Mouse (Mus musculus) induced T-regulatory cell, adult 2 months (primary cell): ENCODE measurements at regions not wholly inside any gene's neighbourhood (a gene's known extent, or its start where the extent isn't known, plus 50 kb on each side); places are given as distances from the start of the nearest gene placed in this dataset.

Experiments used
- DNase-seq: peaks from one replicate; pipeline ENCODE4 v3.0.0-alpha.2; 2012; ENCODE audit warnings: low read depth

- DNase-seq, result no peak
These were observed 50.7 kb upstream of the Eps8l3 start for GRCm38 (mm10) chr3:107826241-107826760.

GRCm38 (mm10) chr3:107825468-107825867 lies 51.6 kb upstream of the Eps8l3 start:
- DNase-seq, result no peak

GRCm38 (mm10) chr3:107824378-107824777 lies 52.7 kb upstream of the Eps8l3 start:
- DNase-seq, result no peak

- DNase-seq, result no peak
These were observed 53.3 kb upstream of the Eps8l3 start for GRCm38 (mm10) chr3:107823655-107824266.

- DNase-seq, result peak; percentile 52
These were observed 53.9 kb upstream of the Eps8l3 start for GRCm38 (mm10) chr3:107823177-107823576.

- DNase-seq, result no peak
These were observed 54.5 kb upstream of the Eps8l3 start for GRCm38 (mm10) chr3:107822499-107822898.

GRCm38 (mm10) chr3:107821952-107822351 lies 55.1 kb upstream of the Eps8l3 start:
- DNase-seq, result no peak

GRCm38 (mm10) chr3:107819622-107820021 lies 57.4 kb upstream of the Eps8l3 start:
- DNase-seq, result no peak

GRCm38 (mm10) chr3:107818616-107819495 lies 58.2 kb upstream of the Eps8l3 start:
- DNase-seq, result peak; percentile 73

- no peak for DNase-seq
These were observed 55.8 kb upstream of the Csf1 start for GRCm38 (mm10) chr3:107816031-107816430.

GRCm38 (mm10) chr3:107814280-107814679 lies 54.0 kb upstream of the Csf1 start:
- DNase-seq, result no peak

GRCm38 (mm10) chr3:107812885-107813284 lies 52.6 kb upstream of the Csf1 start:
- DNase-seq, result no peak

GRCm38 (mm10) chr3:107812341-107812740 lies 52.1 kb upstream of the Csf1 start:
- no peak for DNase-seq

GRCm38 (mm10) chr3:107810452-107811050 lies 50.3 kb upstream of the Csf1 start:
- DNase-seq, result no peak
